Mouse (Mus musculus) ES-Bruce4 (cell line): ENCODE data around the gene Tsc22d1. TPM values are rescaled to one million over a fixed set of nuclear protein-coding genes. Genes with fewer than 3 reads are reported as not detected.

ENCODE experiments used
- H3K27ac ChIP-seq: 2 replicates; pipeline ENCODE4 v1.5.1; 2012; ENCODE audit warnings: low read length, inconsistent platforms; ENCODE audit not compliant: insufficient read depth
- H3K27me3 ChIP-seq: 2 replicates; pipeline ENCODE4 v1.6.1; 2012; ENCODE audit warnings: mild to moderate bottlenecking, low read length, inconsistent platforms; ENCODE audit not compliant: control insufficient read depth, poor library complexity, insufficient read depth, severe bottlenecking
- H3K36me3 ChIP-seq: 2 replicates; pipeline ENCODE4 v1.6.1; 2012; ENCODE audit warnings: inconsistent platforms, mild to moderate bottlenecking, low read length, moderate library complexity; ENCODE audit not compliant: control insufficient read depth, poor library complexity, insufficient read depth, severe bottlenecking
- H3K4me1 ChIP-seq: one replicate; pipeline ENCODE4 v1.8.1; 2011; ENCODE audit warnings: low read length; ENCODE audit not compliant: control insufficient read depth, insufficient read depth
- H3K4me3 ChIP-seq: 2 replicates; pipeline ENCODE4 v1.5.1; 2011; ENCODE audit warnings: low read depth, mild to moderate bottlenecking, low read length
- H3K9ac ChIP-seq: 2 replicates; pipeline ENCODE4 v1.6.1; 2012; ENCODE audit warnings: low read depth, mild to moderate bottlenecking, inconsistent platforms; ENCODE audit not compliant: poor library complexity, severe bottlenecking
- H3K9me3 ChIP-seq: replicated peaks from 2 replicates; pipeline ENCODE4 v1.6.1; 2012; ENCODE audit warnings: mild to moderate bottlenecking, low read length, inconsistent platforms; ENCODE audit not compliant: control insufficient read depth, poor library complexity, insufficient read depth, severe bottlenecking
- CTCF ChIP-seq: IDR thresholded peaks from one replicate; pipeline ENCODE4 v1.8.1; 2011; ENCODE audit warnings: low read depth, low read length
- EP300 ChIP-seq: IDR thresholded peaks from 2 replicates; pipeline ENCODE4 v1.6.1; 2011; ENCODE audit warnings: low read depth, low read length; ENCODE audit not compliant: insufficient read depth
- POLR2A ChIP-seq: IDR thresholded peaks from one replicate; pipeline ENCODE4 v1.8.1; 2011; ENCODE audit warnings: low read length; ENCODE audit not compliant: insufficient read depth
- polyA plus RNA-seq: library from polyadenylated mRNA; stranded (reverse); fragments of >200 nt; gene quantifications from 2 replicates; pipeline ENCODE4 v1.2.4, GENCODE M21; 2011; ENCODE audit warnings: low read depth; ENCODE audit not compliant: missing spikeins, insufficient read depth, insufficient read length

The Tsc22d1 gene
- polyA plus RNA-seq, 1 experiment = 261 TPM

DNA sequence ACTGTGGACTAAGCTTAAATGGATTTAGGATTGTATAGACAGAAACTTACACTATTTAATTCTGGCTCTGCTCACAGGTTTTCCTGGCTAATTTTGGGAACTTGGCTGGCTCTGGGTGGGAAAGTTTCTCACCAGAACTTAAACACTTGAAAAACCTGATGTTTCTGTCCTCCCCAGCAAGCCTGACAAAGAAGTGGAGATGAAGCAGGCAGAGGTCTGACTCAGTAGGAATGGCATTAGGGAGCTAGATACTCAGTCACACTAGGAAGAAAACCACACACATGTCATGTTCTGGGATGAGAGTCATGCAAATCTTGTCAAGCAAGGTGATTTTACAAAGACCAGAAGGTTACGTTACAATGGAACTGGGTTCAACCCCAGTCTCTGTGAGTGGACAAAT, 120.3 kb downstream of the Tsc22d1 start:
- Histone ChIP-seq H3K27ac (no peak overlapping the region), H3K4me1 (peaks cover 2% of the 10 kb centered on the region), H3K9ac (no peak overlapping the region)

DNA sequence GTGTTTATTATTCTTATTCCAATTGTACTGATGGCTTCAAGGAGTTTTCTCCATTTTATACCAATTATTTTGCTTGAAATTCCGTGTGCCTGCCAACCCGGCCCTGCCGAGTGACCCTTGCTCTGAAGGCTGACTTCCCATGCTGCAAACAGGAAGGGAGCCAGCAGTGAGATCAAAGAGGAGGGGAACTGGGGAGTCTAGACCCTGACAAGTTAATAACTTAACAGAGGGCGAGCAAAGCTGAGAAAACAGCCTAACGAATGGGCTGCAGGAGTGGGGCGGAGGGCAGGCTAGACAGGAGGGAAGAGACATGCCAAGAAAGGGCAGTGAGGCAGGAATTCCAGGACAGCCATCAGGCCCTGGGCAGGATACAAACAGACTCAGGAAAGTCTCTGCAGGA, 122.2 kb downstream of the Tsc22d1 start:
- Histone ChIP-seq H3K9ac (no peak overlapping the region), H3K27ac (no peak overlapping the region), H3K9me3 (no peaks in the 10 kb centered on the region), H3K4me1 (peaks cover 11% of the 10 kb centered on the region), H3K27me3 (no peaks in the 10 kb centered on the region), H3K4me3 (no peak overlapping the region), H3K36me3 (no peaks in the 10 kb centered on the region)
- TF ChIP-seq POLR2A (no peak), CTCF (no peak), EP300 (no peak)

More for the DNA sequence above, 120.3 kb downstream of the Tsc22d1 start:
- no peak overlapping the region for H3K4me3 ChIP-seq
- TF ChIP-seq EP300 (no peak), POLR2A (no peak), CTCF (no peak)
- H3K9me3 ChIP-seq = no peaks in the 10 kb centered on the region
- no peaks in the 10 kb centered on the region for H3K27me3 ChIP-seq
- no peaks in the 10 kb centered on the region for H3K36me3 ChIP-seq

DNA sequence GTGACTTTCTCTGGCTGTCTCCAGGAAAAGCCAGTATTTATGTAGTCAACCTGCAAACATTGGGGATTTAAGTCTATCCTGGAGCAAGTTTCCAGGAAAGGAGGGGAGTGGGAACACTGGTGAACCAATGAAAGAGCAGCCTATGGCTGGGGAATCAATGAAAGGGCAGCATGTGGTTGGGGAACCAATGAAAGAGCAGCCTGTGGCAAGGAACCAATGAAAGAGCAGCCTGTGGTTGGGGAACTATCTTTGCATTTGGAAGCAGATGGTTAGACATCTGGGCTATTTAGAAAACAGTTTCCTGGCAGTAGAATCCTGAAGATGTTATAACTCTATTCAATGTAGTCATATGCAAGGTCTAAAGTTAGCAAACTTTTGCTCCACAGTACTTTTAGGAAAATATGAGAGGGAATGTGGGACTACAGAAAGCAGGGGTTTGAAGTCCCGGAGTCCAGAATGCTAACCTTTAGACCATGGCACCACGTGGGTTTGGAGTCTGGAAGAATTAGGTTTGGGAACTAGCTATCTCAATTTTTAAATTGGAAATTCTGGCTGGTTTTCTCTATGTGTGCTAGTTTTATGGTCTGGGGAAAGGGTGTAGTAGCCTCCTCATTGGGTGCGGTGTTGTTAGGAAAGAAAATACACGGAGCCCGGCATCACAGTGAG, 125.4 kb downstream of the Tsc22d1 start:
- no peaks in the 10 kb centered on the region for H3K27me3 ChIP-seq
- H3K36me3 ChIP-seq = no peaks in the 10 kb centered on the region
- no peaks in the 10 kb centered on the region for H3K9me3 ChIP-seq
- no peak overlapping the region for H3K27ac ChIP-seq
- H3K4me1 ChIP-seq = peaks cover 10% of the 10 kb centered on the region
- TF ChIP-seq CTCF = no peak
- TF ChIP-seq EP300 = no peak
- TF ChIP-seq POLR2A = no peak
- H3K9ac ChIP-seq = no peak overlapping the region
- H3K4me3 ChIP-seq = no peak overlapping the region

DNA sequence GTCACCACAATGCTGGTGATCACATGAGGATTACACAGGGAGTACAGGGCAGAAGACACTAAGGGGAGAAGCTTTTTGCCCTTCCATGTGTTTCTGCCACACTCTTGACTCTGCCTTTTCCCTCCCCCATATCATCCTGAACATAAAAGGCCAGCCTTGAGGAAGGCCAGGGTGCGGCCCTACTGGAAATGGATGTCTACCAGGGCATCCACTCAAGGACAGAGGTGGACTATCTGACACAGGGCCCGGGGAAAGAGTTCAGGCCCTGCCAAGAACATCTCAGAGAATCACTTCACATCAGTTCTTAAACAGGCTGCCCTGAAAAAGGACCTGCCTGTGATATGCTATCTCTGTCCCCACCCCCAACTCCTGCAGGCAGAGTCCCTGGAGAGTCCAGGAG, 126.6 kb downstream of the Tsc22d1 start:
- no peaks in the 10 kb centered on the region for H3K27me3 ChIP-seq
- peaks cover 10% of the 10 kb centered on the region for H3K4me1 ChIP-seq
- no peaks in the 10 kb centered on the region for H3K36me3 ChIP-seq
- no peaks in the 10 kb centered on the region for H3K9me3 ChIP-seq
- TF ChIP-seq CTCF (no peak), EP300 (no peak), POLR2A (no peak)
- H3K27ac ChIP-seq = peak overlapping the region; percentile 3; the same call in 1 of the 2 replicates
- H3K9ac ChIP-seq = no peak overlapping the region
- no peak overlapping the region for H3K4me3 ChIP-seq

DNA sequence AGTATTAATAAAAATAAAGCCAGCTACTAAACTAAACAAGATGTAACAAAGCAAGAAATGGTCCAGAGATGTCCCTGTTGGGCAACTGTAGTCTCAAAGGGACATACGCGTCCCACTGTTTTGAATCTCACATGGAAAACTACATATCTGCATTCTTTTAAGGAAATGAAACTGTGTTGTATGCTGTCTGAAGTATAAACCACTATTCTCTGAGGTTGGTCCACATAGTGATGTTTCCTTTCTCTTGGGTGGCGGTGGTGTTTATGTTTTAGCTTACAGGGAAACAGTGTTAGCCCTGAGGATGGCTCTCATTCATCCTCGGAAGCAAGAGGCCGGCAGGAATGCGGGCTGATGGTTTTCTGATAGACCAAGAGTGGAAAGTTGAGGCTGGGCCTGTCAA, 129.4 kb downstream of the Tsc22d1 start:
- Histone ChIP-seq H3K9me3 (no peaks in the 10 kb centered on the region), H3K4me3 (no peak overlapping the region)
- TF ChIP-seq POLR2A (no peak), CTCF (no peak), EP300 (no peak)

DNA sequence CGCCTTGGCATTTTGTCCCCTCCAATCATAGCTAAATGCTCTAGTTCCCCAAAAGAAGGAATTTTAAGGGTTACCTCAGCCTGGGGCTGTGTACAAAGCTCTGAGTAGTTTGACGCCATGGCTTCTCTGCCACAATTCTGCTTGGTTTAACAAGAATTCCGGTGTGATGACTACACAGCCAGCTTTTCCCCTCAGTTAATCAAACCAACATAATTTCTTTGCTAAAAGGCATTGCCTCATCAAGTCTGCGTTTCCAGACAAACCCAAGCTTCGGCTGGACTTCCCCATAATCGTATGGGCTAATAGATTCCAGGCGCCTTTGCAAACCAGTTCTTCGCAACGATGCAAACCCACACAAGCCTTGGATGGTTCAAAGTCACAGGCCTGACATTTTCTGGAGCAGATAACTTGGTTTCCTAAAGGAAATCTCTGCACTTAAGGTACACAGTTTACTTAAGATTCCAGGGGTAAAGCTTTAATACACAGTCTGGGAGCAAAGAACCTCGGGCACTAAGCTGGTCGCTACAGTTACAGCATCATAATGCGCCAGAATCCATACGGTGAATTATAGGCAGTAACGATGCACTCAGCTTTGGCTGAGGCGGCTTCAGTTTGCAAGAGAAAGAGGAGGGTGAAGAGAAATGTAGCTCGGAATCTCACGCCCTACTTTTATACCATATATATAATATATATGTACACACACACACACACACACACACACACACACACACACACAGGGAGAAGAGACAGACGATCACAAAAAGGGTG, 140.7 kb downstream of the Tsc22d1 start:
- no peaks in the 10 kb centered on the region for H3K36me3 ChIP-seq
- TF ChIP-seq CTCF = no peak
- no peak for TF ChIP-seq EP300
- TF ChIP-seq POLR2A = no peak
- H3K4me3 ChIP-seq = peak overlapping the region; percentile 80
- H3K27ac ChIP-seq = no peak overlapping the region
- peak overlapping the region; percentile 88 for H3K9ac ChIP-seq
- H3K9me3 ChIP-seq = no peaks in the 10 kb centered on the region
- H3K27me3 ChIP-seq = no peaks in the 10 kb centered on the region
- H3K4me1 ChIP-seq = peaks cover 3% of the 10 kb centered on the region

More for the DNA sequence above, 129.4 kb downstream of the Tsc22d1 start:
- peaks cover 10% of the 10 kb centered on the region for H3K4me1 ChIP-seq
- no peaks in the 10 kb centered on the region for H3K27me3 ChIP-seq
- H3K27ac ChIP-seq = no peak overlapping the region
- no peaks in the 10 kb centered on the region for H3K36me3 ChIP-seq
- no peak overlapping the region for H3K9ac ChIP-seq
